Mouse (Mus musculus) cortical plate, adult 2 months (tissue): ENCODE results near the gene Trim41. TPM values are rescaled to one million over a fixed set of nuclear protein-coding genes. Genes with fewer than 3 reads are reported as not detected.

ENCODE experiments used
- H3K27ac ChIP-seq: fragments of 200-500 bp; 2 replicates; pipeline ENCODE4 v1.5.1; 2012; ENCODE audit warnings: low read length, control low read depth, inconsistent platforms; ENCODE audit not compliant: insufficient read depth
- H3K4me1 ChIP-seq: fragments of 200-500 bp; 2 replicates; pipeline ENCODE4 v1.6.1; 2011; ENCODE audit warnings: low read length; ENCODE audit not compliant: control insufficient read depth, insufficient read depth
- H3K4me3 ChIP-seq: fragments of 200-500 bp; 2 replicates; pipeline ENCODE4 v1.5.1; 2011; ENCODE audit warnings: mild to moderate bottlenecking, low read length, control low read depth; ENCODE audit not compliant: insufficient read depth
- CTCF ChIP-seq: fragments of 200-500 bp; IDR thresholded peaks from 2 replicates; pipeline ENCODE4 v1.5.1; 2011; ENCODE audit warnings: mild to moderate bottlenecking, control low read depth, low read length; ENCODE audit not compliant: insufficient read depth; ENCODE audit errors: extremely low read depth
- POLR2A ChIP-seq: fragments of 200-500 bp; IDR thresholded peaks from 2 replicates; pipeline ENCODE4 v1.6.1; 2011; ENCODE audit warnings: mild to moderate bottlenecking, low read length, control low read depth; ENCODE audit not compliant: insufficient read depth; ENCODE audit errors: extremely low read depth
- polyA plus RNA-seq: library from polyadenylated mRNA; depleted of rRNA; stranded (reverse); fragments of >200 nt; gene quantifications from 2 replicates; pipeline ENCODE4 v1.2.3, GENCODE M21; 2012; rRNA removed

The Trim41 gene
- polyA plus RNA-seq, 1 experiment, result 43.1 TPM

DNA sequence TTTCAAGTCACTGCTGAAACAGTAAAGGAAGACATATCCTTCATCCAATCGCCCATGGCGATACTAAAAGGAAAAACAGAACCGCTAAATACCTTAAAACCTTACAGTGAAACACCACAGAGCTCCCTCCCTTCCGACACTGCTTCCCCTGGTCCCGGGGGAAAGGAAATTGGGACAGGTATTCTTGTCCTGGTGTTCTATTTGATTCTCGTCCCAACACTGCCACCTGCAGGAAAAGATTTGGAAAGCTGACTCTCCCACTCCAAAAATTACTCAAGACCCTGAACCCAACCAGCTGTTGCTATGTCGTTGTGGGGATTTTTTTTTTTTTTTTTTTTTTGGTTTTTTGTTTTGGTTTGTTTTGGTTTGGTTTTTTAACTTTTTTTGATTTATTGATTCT, 41.7 kb downstream of the Trim41 start:
- TF ChIP-seq POLR2A (no peak), CTCF (peak; percentile 57)
- H3K4me3 ChIP-seq, result no peak overlapping the region
- no peak overlapping the region for H3K27ac ChIP-seq
- H3K4me1 ChIP-seq, result no peaks in the 10 kb centered on the region

DNA sequence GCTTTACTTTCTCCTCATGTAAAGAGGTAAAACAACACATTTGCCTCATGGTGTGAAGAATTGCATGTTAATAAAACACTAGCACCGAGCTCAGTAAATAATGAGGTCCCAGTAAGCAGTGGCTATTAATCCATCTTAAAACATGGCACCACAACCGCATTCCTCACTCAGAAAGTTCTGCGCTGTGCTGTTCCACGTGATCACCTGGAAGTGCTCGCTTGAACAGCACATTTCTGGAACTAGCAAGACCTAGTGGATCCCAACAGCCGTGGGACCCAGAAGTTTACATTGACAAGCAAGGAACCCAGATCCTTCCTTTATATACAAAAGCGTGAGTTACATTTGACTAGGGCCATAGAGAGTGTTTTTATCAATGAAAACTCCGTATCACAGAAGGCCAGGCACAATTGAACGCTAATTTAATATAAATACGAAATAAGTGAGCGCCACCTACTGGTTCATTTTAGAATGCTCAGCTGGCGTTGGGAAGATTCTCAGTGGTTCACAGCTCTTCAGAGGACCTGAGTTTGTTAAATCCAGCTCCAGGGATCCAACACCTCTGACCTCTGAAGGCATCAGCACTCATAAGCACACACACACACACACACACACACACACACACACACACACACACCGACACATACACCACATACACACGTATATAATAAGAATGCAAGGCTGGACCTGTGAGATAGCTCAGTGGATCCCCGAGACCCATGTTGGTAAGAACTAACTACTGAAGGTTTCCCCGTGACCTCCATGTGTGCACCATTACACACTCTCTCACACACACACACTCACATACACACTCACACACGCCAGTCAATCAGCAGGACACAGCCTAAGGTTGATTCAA, 42.5 kb downstream of the Trim41 start:
- Histone ChIP-seq H3K4me3 (no peak overlapping the region), H3K27ac (no peak overlapping the region), H3K4me1 (no peaks in the 10 kb centered on the region)
- TF ChIP-seq CTCF (peak; percentile 34; the same call in 1 of the 2 replicates), POLR2A (no peak)

DNA sequence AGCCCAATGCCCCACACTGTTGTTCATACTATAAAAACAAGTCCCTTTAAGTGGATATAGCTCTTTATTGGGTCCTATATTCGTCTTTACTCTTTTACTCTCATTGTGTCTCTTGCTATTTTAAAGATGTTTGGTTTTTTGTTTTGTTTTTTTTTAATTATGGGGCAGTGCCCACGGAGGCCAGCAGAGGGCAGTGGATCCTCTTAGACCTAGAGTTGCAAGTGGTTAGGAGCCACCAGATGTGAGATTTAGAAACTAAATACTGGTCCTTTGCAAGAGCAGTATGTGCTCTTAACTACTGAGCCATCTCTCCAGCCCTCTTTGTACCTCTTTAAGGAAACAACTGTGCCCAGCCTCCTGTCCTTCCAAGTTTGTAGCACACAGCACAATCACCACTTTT, 45.5 kb downstream of the Trim41 start:
- Histone ChIP-seq H3K4me1 (no peaks in the 10 kb centered on the region), H3K4me3 (no peak overlapping the region), H3K27ac (no peak overlapping the region)
- TF ChIP-seq CTCF (peak; percentile 65), POLR2A (no peak)

DNA sequence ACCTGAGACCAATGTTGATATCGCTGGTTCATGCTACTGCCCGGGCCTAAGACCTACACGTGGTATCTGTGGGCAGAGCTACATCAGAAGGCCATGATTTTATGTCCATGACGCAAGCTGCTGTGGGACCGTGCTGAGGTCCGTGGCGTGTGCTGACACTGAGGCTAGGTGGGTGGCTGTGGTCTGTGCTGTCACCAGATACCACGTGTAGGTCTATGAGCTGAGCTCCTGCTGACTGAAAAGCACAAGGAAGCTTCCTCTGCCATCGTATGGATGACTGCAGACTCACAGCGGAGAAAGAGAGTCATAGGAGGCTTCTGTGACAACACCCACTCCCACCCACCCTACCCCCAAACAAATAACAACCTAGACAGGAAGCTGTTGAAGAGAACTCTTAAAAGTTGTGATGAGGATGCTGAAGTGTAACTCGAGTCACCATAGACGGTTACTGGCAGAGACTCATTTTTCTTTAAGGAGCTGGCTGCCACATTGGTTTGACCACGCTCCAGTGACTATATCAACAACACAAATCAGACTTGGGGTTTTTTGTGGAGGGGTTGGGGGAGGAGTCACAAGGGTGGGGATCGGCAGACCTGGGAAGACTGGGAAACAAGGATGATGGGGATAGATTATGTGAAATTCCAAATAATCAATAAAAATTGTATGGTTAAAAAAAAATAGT, 49.8 kb downstream of the Trim41 start:
- H3K4me3 ChIP-seq, result no peak overlapping the region
- TF ChIP-seq CTCF (no peak), POLR2A (no peak)
- H3K27ac ChIP-seq, result no peak overlapping the region
- H3K4me1 ChIP-seq, result no peaks in the 10 kb centered on the region; the same call in 1 of the 2 replicates

DNA sequence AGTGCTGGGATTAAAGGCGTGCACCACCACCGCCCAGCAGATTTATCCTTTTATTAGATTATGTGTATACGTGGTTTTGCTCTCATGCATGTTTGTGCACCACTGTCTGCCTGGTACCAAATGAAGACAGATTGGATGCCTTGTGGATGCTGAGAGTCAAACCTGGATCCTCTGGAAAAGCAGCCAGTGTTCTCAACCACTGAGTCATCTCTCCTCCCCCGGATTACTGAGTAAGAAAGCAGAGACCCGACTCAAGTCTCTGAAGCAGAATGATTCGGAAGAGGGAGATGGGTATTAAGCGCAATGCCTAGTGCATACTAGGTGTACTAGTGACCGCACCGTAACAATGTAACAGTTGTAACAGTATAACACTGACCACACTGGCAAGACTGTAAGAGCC, 53.0 kb downstream of the Trim41 start:
- TF ChIP-seq POLR2A (no peak), CTCF (no peak)
- Histone ChIP-seq H3K4me1 (no peaks in the 10 kb centered on the region; the same call in 1 of the 2 replicates), H3K27ac (no peak overlapping the region), H3K4me3 (no peak overlapping the region)

DNA sequence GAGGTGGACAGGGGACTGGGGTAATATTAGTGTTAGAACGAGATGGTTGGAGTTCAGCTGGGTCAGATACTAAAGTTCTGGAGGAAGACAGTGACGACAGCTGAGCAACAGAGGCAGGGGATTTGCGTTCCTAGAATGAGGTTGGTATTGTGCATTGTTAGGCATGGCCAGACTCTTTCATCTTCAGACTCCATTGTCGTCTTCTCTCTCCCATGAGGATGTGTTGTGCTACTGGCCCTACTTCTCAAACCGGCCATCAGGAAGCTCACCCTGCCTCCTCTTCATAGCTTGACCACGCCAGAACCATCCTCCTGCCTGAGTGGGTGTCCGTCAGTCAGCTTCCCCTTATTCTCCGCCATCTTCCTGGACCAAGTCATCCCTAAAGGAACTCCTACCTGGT, 58.1 kb downstream of the Trim41 start:
- Histone ChIP-seq H3K4me1 (no peaks in the 10 kb centered on the region), H3K27ac (no peak overlapping the region), H3K4me3 (no peak overlapping the region)
- TF ChIP-seq POLR2A, result no peak
- TF ChIP-seq CTCF, result no peak

Other genes with a start within 250 kb of the Trim41 start
- gene Rack1, start 17.0 kb downstream of the Trim41 start, polyA plus RNA-seq, result 447 and 464 TPM in 2 replicates
- 4.2 and 4.3 TPM in 2 replicates for gene Trim7, start 8.8 kb upstream of the Trim41 start, polyA plus RNA-seq
- 33.8 and 40.1 TPM in 2 replicates for gene Gm12184, start 9.3 kb upstream of the Trim41 start, polyA plus RNA-seq
- 9.5 and 11.4 TPM in 2 replicates for gene Irgm1, start 54.3 kb upstream of the Trim41 start, polyA plus RNA-seq
- gene Gm5431, start 84.9 kb upstream of the Trim41 start, polyA plus RNA-seq, result 0.19 and 0.23 TPM in 2 replicates
- gene Psme2b, start 128.8 kb upstream of the Trim41 start, polyA plus RNA-seq, result 1.8 TPM in 2 replicates
- gene Olfr56, start 161.5 kb upstream of the Trim41 start, polyA plus RNA-seq, result 0.06 and 0.10 TPM in 2 replicates
- gene 9930111J21Rik1, start 162.0 kb upstream of the Trim41 start, polyA plus RNA-seq, result 0.42 and 0.57 TPM in 2 replicates
- gene Gm12185, start 174.9 kb upstream of the Trim41 start, polyA plus RNA-seq, result 0.08 and 0.19 TPM in 2 replicates
- gene Tgtp1, start 176.8 kb upstream of the Trim41 start, polyA plus RNA-seq, result 1.0 and 1.6 TPM in 2 replicates
- gene 9930111J21Rik2, start 233.9 kb upstream of the Trim41 start, polyA plus RNA-seq, result 1.6 and 1.9 TPM in 2 replicates
- 1.4 and 2.4 TPM in 2 replicates for gene Tgtp2, start 246.9 kb upstream of the Trim41 start, polyA plus RNA-seq